Mouse (Mus musculus) mature B cell (primary cell): ENCODE measurements around the gene Serpinb7.

Source experiments
- in situ Hi-C: fragments of 300-500 bp; cut with MboI; formaldehyde crosslinking; loops from 2 replicates; pipeline ENCODE4 v1.14.3; 2019

Serpinb7 gene

GRCm38 (mm10) chr1:107399355-107399754 lies at the start of gene Serpinb7:
TSS of gene Serpinb7 (plus strand) at chr1:107399655.
- in situ Hi-C loops = no loop called here

GRCm38 (mm10) chr1:107350392-107350791 lies 49.1 kb upstream of the Serpinb7 start:
- in situ Hi-C loops = no loop called here

DNA sequence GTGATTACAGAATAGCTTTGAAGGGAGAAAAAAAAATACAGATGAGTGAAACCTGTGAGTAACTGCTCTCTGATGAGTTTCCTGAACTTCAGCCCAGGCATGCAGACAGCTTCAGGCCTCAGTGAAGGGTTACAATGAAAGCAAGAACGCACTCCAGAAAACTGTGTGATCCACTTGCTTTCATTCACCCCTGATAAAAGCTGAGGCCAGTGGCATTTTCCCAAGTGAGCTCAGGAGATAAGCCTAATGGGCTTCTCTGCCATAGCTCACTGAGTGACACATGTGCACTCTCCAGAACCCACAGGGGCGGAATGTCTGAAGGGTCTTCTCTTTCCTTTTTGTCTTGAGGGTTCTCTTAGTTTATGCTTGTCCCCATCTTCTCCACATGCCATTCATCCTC lies 48.3 kb upstream of the Serpinb7 start:
- in situ Hi-C loops = no loop called here

DNA sequence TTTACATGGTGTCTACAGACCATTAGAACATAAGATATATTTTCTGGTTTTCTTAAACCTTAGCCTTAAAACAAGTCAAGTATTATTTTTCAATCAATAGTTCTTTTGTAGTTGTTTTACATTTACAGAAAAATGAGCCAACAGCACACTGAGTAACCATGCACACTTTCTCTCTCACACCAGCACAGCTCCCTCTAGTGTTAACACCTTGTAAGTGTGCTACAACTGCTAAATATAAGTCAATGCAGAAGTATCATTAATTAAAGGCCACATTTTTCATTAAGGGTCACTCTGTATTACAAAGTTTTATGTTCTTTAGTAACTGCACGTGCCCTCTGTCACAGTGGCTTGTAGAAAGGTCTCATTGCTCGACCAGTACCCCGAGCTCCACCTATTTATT lies 46.4 kb upstream of the Serpinb7 start:
- in situ Hi-C loops = no loop called here

- in situ Hi-C loops = no loop called here
These were observed 38.6 kb upstream of the Serpinb7 start, which contains the start of gene Serpinb11 for GRCm38 (mm10) chr1:107360898-107361297. TSS of gene Serpinb11 (plus strand) at chr1:107361198.

DNA sequence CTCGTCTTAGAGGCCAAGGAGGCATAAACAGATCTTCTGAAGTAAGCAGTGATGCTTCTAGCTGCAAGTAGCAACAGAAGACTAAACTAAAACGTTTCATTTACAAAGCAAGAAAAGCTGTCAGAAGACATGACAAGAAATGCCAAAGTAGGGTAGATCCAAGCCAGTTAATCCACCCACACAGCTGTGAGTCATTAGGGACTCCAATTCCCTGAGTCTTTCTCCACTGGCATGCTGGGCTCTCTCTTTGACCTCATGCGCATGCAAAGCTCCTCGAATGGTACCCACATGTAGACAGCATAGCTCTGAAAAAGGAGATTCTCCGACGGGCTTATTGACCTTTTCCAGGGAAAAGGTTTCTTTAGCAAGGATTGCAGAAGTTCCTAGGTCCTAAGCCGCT lies 33.5 kb upstream of the Serpinb7 start:
- in situ Hi-C loops = no loop called here

DNA sequence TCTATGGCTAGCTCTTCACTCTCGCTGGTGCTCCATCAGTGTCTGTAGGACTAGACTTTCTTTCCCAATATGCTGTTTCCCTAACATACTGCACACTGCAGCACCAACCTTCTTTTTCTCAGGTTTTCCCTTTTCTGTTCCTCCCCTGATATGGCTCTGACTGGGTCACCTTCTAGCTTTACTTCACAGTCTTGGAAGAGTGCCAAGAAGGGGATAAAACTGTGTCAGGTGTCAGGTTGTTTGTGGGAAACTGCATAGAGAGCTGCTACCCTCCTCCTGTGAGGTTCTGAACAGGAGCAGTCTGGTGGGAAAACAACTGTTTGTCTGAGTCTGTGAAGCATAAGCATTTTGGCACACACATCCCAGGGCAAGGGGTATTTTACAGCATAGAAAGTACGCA lies 30.5 kb upstream of the Serpinb7 start:
- in situ Hi-C loops = no loop called here

DNA sequence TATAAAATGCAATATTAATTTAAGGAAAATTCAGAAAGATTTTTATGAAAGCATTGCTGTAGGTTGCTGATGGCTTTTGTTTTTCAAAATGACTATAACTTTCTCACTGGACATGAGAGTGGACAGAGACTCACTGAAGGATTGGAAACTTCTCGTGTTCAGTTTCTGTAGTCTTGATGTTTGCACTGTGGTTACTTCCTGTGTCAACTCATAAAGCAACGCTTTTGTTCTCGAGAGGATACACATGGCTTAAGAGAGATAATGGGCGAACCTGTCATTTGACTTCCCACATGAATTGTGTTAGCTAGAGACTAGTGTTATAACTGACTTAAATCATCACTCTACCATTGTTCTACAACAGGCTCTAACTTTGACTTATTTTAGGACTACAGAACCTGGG lies 22.5 kb upstream of the Serpinb7 start:
- in situ Hi-C loops = no loop called here

- in situ Hi-C loops = no loop called here
These were observed 21.1 kb upstream of the Serpinb7 start for GRCm38 (mm10) chr1:107378368-107378767.

- in situ Hi-C loops = no loop called here
These were observed 18.0 kb upstream of the Serpinb7 start for GRCm38 (mm10) chr1:107381491-107381890.

DNA sequence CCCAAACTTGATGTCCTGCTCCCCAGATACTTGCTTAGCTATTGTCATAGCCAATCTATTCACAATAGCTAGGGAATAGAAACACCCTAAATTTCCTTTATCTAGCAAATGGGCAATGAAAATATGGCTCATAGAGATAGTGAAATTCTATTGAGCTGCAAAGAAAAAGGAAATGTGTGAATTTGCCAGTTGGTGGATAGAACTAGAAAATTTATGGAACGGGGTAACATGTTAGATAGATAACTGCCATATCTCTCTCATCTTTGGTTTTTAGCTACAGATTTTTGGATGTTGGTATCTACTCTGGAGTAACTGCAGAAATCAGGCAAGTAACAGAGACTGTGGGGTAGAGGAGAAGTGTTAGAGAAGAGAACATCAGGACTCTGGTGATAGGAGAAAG lies 17.1 kb upstream of the Serpinb7 start:
- in situ Hi-C loops = no loop called here

DNA sequence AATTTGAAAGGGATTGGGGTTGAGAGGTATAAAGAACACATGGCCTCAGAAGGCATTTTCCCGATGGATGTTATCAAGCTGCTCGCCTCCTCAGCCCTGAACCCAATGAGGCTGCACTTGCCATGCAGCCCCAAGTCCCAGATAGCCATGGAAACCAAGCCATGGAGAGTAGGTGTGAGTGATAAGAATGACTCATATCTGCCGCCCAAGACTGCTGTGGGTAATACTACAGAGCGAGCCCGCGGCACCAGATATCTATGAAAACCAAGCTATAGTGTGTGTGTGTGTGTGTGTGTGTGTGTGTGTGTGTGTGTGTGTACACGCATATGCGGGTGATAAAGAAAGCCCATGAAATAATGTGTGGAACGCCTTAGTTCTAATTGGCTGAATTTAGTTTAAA lies 14.9 kb upstream of the Serpinb7 start:
- in situ Hi-C loops = no loop called here

GRCm38 (mm10) chr1:107389753-107390152 lies 9.7 kb upstream of the Serpinb7 start:
- in situ Hi-C loops = no loop called here

GRCm38 (mm10) chr1:107397481-107397880 lies 2.0 kb upstream of the Serpinb7 start:
- in situ Hi-C loops = no loop called here

DNA sequence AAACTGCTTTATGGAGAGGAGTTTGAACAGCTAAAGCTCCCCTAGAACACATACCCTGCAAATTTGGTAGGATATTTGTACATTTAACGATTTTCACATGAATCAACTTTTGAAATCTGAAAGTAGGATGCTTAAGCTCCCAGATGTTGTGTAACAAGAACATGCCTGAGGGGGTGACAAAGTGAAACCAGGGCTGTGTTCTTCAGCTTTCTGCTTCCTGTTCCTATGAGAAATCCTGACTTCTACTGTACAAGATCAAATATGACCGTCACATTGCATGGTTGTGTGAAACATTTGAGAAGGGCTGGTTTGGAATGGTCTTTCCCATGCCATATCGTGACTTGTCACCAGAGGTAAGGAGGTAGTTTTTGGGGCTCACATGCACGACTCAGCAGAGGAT lies 2.6 kb downstream of the Serpinb7 start:
- in situ Hi-C loops = no loop called here

- in situ Hi-C loops = no loop called here
These were observed 15.2 kb downstream of the Serpinb7 start for GRCm38 (mm10) chr1:107414650-107415049.

GRCm38 (mm10) chr1:107422487-107422886 lies 23.0 kb downstream of the Serpinb7 start:
- in situ Hi-C loops = no loop called here

DNA sequence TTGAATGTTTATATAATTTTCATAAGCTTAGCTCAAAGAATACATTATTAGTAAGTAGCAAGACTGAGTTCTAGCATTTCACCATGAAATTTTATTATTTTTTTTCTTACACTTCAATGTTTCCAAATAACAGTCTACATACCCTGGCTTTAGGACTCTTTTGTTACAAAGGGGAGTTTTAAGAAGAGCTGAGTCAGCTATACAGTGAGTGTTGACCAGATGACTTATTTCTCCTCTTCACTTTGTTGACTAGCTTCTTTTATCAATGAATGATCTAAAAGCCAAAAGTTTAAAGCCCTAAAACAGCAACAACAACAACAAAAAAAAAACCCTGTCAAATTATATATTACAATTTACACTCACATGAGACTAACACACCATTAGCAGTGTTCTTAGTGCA lies 31.8 kb downstream of the Serpinb7 start:
- in situ Hi-C loops = no loop called here

DNA sequence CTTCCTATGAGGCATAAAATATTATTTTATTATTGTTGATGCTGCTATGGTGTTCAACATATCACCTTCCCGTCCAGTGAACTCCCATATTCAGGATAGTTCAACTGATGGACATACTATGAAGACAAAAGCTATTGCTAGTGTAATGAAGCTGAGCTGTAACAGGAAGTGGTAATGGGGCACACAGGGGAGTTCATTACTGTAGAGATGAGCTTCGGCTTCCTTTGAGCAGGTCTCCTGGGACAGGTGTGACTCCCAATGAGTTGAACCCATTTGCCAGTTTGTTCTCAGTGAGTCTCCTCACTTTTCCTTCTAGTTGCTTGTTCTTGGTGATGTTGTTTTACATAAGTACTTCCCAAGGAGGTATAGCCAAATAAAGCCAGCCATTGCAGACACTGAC lies 36.1 kb downstream of the Serpinb7 start:
- in situ Hi-C loops = no loop called here

DNA sequence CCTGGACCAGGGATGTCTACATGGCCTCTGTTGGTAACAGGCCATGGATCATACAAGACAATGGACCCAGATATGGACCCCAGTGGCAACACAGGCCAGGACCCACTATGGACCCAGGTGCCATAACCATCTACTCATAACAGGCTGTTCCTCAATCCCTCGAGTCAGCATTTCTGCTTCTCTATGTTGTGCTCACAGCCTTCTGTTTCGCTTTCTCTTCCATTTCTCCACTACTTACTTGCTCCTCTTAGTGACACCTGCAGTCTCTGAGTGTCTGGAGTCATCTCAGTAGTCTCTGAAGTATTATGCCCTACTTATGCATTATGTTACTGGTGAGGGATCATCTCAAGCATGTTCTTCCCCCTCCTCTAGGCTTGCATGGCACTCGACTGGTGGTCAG lies 40.0 kb downstream of the Serpinb7 start:
- in situ Hi-C loops = no loop called here

- in situ Hi-C loops = no loop called here
These were observed 45.9 kb downstream of the Serpinb7 start for GRCm38 (mm10) chr1:107445352-107445751.

DNA sequence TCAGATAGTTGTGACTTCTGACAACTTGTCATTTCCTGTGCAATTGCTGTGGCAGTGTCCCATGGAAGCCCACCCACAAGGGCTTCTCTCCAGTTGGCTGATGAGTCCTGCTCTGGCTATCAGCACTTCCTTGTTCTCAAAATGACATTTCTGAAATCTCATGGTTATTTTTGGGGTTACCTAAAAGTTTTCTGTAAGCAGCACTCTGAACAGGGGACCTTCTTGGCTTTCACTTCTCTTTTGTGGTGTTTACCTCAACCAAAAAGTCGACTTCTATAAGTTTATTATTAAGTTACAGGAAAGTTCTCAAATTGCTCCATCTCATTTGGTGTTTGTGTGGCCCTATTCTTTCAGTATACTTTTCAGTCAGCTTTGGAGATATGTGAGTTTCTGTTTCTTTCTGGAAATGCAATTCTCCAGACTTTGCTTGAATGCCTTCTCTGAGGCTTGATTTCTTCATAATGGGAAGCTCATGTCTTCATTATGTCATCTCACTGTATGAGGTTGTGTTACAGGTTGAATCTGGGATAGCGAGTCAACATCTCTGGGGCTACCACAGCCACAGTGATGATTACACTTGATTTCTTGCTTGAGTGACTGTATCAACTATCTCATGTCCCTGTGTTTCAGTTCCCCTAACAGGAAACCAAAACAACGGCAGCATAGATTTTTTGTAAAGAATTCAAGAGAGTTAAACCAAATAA lies 47.9 kb downstream of the Serpinb7 start:
- in situ Hi-C loops = no loop called here

GRCm38 (mm10) chr1:107479909-107480308 lies 80.5 kb downstream of the Serpinb7 start:
- in situ Hi-C loops = loop anchor here (5.0 kb wide), 1 partner anchor 238 kb away; no protein-coding TSS in a partner anchor

DNA sequence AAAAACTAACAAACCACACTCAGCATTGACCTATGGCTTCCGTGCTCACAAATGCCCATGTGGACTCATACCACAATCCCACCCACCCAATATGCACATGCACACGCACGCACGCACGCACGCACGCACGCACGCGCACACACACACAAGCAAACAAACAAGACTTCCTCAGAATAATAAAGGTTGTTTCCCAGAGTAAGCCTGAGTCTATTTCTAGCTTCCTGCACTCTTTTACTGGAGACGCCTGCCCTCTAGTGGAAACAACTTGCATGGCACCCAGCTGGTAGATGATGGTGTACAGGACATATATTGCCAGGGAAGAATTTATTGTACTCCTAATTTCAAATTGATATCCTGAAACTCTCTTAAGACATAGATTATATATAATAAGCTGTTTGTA lies 82.0 kb downstream of the Serpinb7 start:
- in situ Hi-C loops = loop anchor here (5.0 kb wide), 1 partner anchor 239 kb away; no protein-coding TSS in a partner anchor
